Mouse (Mus musculus) thymus, adult 2 months (tissue): ENCODE data around the gene Rrad. TPM values are rescaled to one million over a fixed set of nuclear protein-coding genes. Genes with fewer than 3 reads are reported as not detected.

Experiments used
- DNase-seq: peaks from one replicate; pipeline ENCODE4 v3.0.0; 2021
- H3K27ac ChIP-seq: fragments of 200-500 bp; 2 replicates; pipeline ENCODE4 v1.5.1; 2012; ENCODE audit warnings: low read length, control low read depth; ENCODE audit not compliant: control insufficient read depth, insufficient read depth
- H3K27me3 ChIP-seq: fragments of 200-500 bp; 2 replicates; pipeline ENCODE4 v1.6.1; 2012; ENCODE audit warnings: mild to moderate bottlenecking, low read length, moderate library complexity, mixed read lengths; ENCODE audit not compliant: control insufficient read depth, insufficient read depth
- H3K36me3 ChIP-seq: fragments of 200-500 bp; 2 replicates; pipeline ENCODE4 v1.6.1; 2012; ENCODE audit warnings: mild to moderate bottlenecking, low read length, moderate library complexity; ENCODE audit not compliant: control insufficient read depth, insufficient read depth
- H3K4me1 ChIP-seq: fragments of 200-500 bp; replicated peaks from 2 replicates; pipeline ENCODE4 v1.6.1; 2012; ENCODE audit warnings: low read length; ENCODE audit not compliant: control insufficient read depth, insufficient read depth
- H3K4me3 ChIP-seq: fragments of 200-500 bp; 2 replicates; pipeline ENCODE4 v1.5.1; 2012; ENCODE audit warnings: mild to moderate bottlenecking, low read length, control low read depth, moderate library complexity; ENCODE audit not compliant: control insufficient read depth, insufficient read depth
- CTCF ChIP-seq: fragments of 200-500 bp; IDR thresholded peaks from 2 replicates; pipeline ENCODE4 v1.5.1; 2012; ENCODE audit warnings: mild to moderate bottlenecking, control low read depth, low read length, moderate library complexity, borderline replicate concordance; ENCODE audit not compliant: control insufficient read depth, poor library complexity, insufficient read depth; ENCODE audit errors: extremely low read depth
- POLR2A ChIP-seq: fragments of 200-500 bp; IDR thresholded peaks from 2 replicates; pipeline ENCODE4 v1.6.1; 2012; ENCODE audit warnings: mild to moderate bottlenecking, low read length, control low read depth, moderate library complexity; ENCODE audit not compliant: control insufficient read depth, poor library complexity, insufficient read depth; ENCODE audit errors: extremely low read depth
- WGBS: fragments of 180-500 bp; shearing (Covaris S2); methylation state at CpG from one replicate; pipeline ENCODE4 v1.1.7; 2018; 5-methylcytosine and 5-hydroxymethylcytosine counted together
- polyA plus RNA-seq: library from polyadenylated mRNA; depleted of rRNA; stranded (reverse); fragments of >200 nt; gene quantifications from 2 replicates; pipeline ENCODE4 v1.2.3, GENCODE M21; 2012

The Rrad gene
- polyA plus RNA-seq, 1 experiment = 36.1 TPM

GRCm38 (mm10) chr8:104630574-104630973 is 553 bp downstream of the Rrad start:
- H3K27ac ChIP-seq = peak overlapping the region; percentile 52
- peak overlapping the region; percentile 64 for H3K4me3 ChIP-seq
- no peaks in the 10 kb centered on the region for H3K36me3 ChIP-seq
- TF ChIP-seq CTCF (no peak), POLR2A (no peak)
- H3K27me3 ChIP-seq = no peaks in the 10 kb centered on the region
- DNase-seq = peak; percentile 34
- H3K4me1 ChIP-seq = peaks cover 23% of the 10 kb centered on the region
- WGBS = 7% methylated on average over 36 of the region's 36 CpGs

- Histone ChIP-seq H3K4me3 (peak overlapping the region; percentile 64), H3K27ac (no peak overlapping the region), H3K27me3 (no peaks in the 10 kb centered on the region), H3K36me3 (no peaks in the 10 kb centered on the region), H3K4me1 (peaks cover 28% of the 10 kb centered on the region)
- DNase-seq = no peak
- 57% methylated on average over 8 of the region's 8 CpGs for WGBS
- TF ChIP-seq CTCF (no peak), POLR2A (no peak)
Measured at GRCm38 (mm10) chr8:104630111-104630479, 1.0 kb downstream of the Rrad start.

GRCm38 (mm10) chr8:104629306-104630110 is 1.6 kb downstream of the Rrad start:
- no peak for DNase-seq
- H3K4me1 ChIP-seq = peaks cover 29% of the 10 kb centered on the region

GRCm38 (mm10) chr8:104628402-104628801 is 2.7 kb downstream of the Rrad start:
- WGBS = 97% methylated on average over 21 of the region's 21 CpGs
- no peaks in the 10 kb centered on the region for H3K36me3 ChIP-seq
- no peak overlapping the region for H3K27ac ChIP-seq
- DNase-seq = no peak
- H3K4me1 ChIP-seq = peaks cover 29% of the 10 kb centered on the region
- TF ChIP-seq POLR2A = no peak
- no peak for TF ChIP-seq CTCF
- H3K27me3 ChIP-seq = no peaks in the 10 kb centered on the region
- H3K4me3 ChIP-seq = no peak overlapping the region

More at GRCm38 (mm10) chr8:104629306-104630110, 1.6 kb downstream of the Rrad start:
- 89% methylated on average over 22 of the region's 22 CpGs for WGBS
- TF ChIP-seq CTCF (no peak), POLR2A (no peak)
- H3K27me3 ChIP-seq = no peaks in the 10 kb centered on the region
- no peak overlapping the region for H3K4me3 ChIP-seq
- no peaks in the 10 kb centered on the region for H3K36me3 ChIP-seq
- no peak overlapping the region for H3K27ac ChIP-seq

GRCm38 (mm10) chr8:104627065-104627740 is 3.9 kb downstream of the Rrad start:
- H3K4me3 ChIP-seq = no peak overlapping the region
- WGBS = 62% methylated on average over 4 of the region's 4 CpGs
- no peaks in the 10 kb centered on the region for H3K36me3 ChIP-seq
- no peak overlapping the region for H3K27ac ChIP-seq
- no peak for DNase-seq
- H3K4me1 ChIP-seq = peaks cover 25% of the 10 kb centered on the region
- no peak for TF ChIP-seq POLR2A
- TF ChIP-seq CTCF = no peak
- no peaks in the 10 kb centered on the region for H3K27me3 ChIP-seq

GRCm38 (mm10) chr8:104624161-104624560 is 7.0 kb downstream of the Rrad start, which contains the start of gene Cdh16:
TSS of gene Cdh16 (minus strand) at chr8:104624396.
- Histone ChIP-seq H3K27ac (no peak within 1 kb of the TSS), H3K36me3 (no peaks in the 10 kb centered on the region), H3K4me1 (peaks cover 6% of the 10 kb centered on the region), H3K4me3 (no peak within 1 kb of the TSS), H3K27me3 (no peaks in the 10 kb centered on the region)
- WGBS = 94% methylated on average over 6 of the region's 6 CpGs
- TF ChIP-seq POLR2A (no peak), CTCF (no peak)
- DNase-seq = no peak
